Mouse (Mus musculus): ENCODE measurements around the gene Sh3d19. TPM values are rescaled to one million over a fixed set of nuclear protein-coding genes. Genes with fewer than 3 reads are reported as not detected.
"Not testable (repeated sequence)": the region's sequence is repeated elsewhere in the genome, so short reads cannot be mapped to it uniquely, and the experiment has no call there.

The Sh3d19 gene
- polyA plus RNA-seq, 1 experiment from 2014 or later: 29.0 TPM

DNA sequence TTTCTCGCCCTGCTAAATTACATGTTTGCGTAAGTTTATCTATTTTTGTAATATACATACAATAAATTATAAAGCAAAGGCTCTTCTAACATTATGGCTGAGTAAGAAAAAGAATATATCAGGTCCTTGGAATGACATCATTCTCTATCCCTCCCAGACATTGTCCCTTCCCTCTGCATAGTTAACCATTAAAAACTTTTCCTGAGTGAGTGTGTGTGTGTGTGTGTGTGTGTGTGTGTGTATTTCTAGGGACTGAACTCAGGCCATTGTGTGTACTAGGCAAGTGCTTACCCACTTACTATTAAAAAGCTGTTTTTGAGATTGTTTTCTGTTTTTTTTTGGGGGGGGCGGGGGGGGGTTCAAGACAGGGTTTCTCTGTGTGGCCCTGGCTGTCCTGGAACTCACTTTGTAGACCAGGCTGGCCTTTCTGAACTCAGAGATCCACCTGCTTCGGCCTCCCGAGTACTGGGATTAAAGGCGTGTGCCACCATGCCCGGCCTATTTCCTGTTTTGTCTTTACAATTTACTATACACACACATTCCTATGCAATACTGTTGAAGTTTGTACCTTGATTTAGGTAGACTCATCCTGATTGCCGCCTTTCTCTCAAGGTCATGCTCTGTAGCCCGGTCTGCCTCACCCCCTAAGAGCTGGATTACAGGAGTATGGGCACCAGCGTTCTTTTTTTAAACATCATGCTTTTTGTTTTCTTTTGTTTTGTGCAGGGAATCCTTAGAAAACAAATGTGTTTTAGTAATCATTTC, 2.6 kb downstream of the Sh3d19 start:
- ATAC-seq (replicated peaks; ENCODE audit: low FRiP score, low read depth) (peak; percentile 26; the same call in 1 of the 2 replicates), DNase-seq (ENCODE audit: low spot score) (peak; percentile 37)
- Histone ChIP-seq H3K4me2 (ENCODE audit: low read length) (peak overlapping the region; percentile 90), H3K9ac (ENCODE audit: low read depth, low read length) (no peak overlapping the region), H3K36me3 (ENCODE audit: insufficient read depth, low read length) (no peaks in the 10 kb centered on the region), H3K4me3 (replicated peaks; ENCODE audit: low read depth, low read length) (no peak overlapping the region), H3K27me3 (ENCODE audit: insufficient read depth, low read length) (no peaks in the 10 kb centered on the region), H3K9me3 (replicated peaks; ENCODE audit: low read length) (no peaks in the 10 kb centered on the region), H3K27ac (peak overlapping the region; percentile 70; the same call in 1 of the 2 replicates), H3K4me1 (replicated peaks; ENCODE audit: insufficient read depth, low read length) (0 out of 2 replicates have a peak, but pooled peaks cover 4% of the 10 kb centered on the region)
- 63% methylated on average over 10 of the region's 10 CpGs for WGBS
- no peak for TF ChIP-seq CTCF (IDR thresholded peaks at IDR 0.05; ENCODE audit: low read depth)

DNA sequence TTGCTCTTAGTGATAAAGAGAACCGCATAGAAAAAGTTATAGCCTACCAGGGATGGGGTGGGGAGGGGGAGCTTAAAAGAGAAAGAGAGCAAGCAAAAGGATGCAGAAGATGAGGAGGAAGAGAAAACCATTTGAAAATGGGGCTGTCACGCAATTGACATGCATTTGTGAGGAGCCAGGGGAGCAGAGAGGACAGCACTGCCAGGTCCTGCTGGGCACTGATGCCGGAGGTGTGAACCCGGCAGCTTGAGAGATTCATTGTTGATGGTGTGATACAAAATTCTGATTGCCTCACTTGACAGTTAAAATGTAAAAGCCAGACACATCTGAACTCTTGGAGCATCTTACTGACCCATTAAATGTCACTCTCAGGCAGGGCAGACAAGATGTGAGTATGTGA, 3.5 kb downstream of the Sh3d19 start:
- no peak for ATAC-seq (replicated peaks; ENCODE audit: low FRiP score, low read depth)
- Histone ChIP-seq H3K4me1 (replicated peaks; ENCODE audit: insufficient read depth, low read length) (0 out of 2 replicates have a peak, but pooled peaks cover 9% of the 10 kb centered on the region), H3K27ac (no peak overlapping the region), H3K27me3 (ENCODE audit: insufficient read depth, low read length) (no peaks in the 10 kb centered on the region), H3K4me3 (replicated peaks; ENCODE audit: low read depth, low read length) (no peak overlapping the region), H3K4me2 (ENCODE audit: low read length) (no peak overlapping the region), H3K9me3 (replicated peaks; ENCODE audit: low read length) (no peaks in the 10 kb centered on the region), H3K36me3 (ENCODE audit: insufficient read depth, low read length) (no peaks in the 10 kb centered on the region), H3K9ac (ENCODE audit: low read depth, low read length) (no peak overlapping the region)
- TF ChIP-seq CTCF (IDR thresholded peaks at IDR 0.05; ENCODE audit: low read depth): no peak
- WGBS: 74% methylated on average over 4 of the region's 4 CpGs
- no peak for DNase-seq (ENCODE audit: low spot score)

DNA sequence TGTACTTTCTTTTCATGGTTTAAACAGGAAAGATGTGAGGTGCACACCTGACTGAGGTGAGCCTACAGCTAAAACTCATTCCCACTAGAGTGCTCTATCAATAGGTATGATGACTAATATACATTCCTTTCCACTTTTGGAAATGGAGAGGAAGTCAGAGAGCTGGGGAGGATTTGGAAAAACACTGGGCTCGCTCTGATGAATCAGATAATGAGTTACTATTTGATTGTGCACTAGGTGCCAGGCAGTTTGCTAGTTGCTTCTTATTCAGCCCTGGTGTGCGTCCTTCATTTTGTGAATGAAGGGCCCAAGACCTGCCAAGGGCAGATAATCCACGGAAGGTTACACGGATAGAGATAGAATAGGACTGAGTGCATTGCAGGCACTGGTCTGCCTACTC, 9.1 kb downstream of the Sh3d19 start:
- 87% methylated on average over 4 of the region's 4 CpGs for WGBS
- Histone ChIP-seq H3K27ac (no peak overlapping the region), H3K4me2 (ENCODE audit: low read length) (no peak overlapping the region), H3K9ac (ENCODE audit: low read depth, low read length) (no peak overlapping the region), H3K9me3 (replicated peaks; ENCODE audit: low read length) (no peaks in the 10 kb centered on the region), H3K36me3 (ENCODE audit: insufficient read depth, low read length) (no peaks in the 10 kb centered on the region), H3K27me3 (ENCODE audit: insufficient read depth, low read length) (no peaks in the 10 kb centered on the region), H3K4me3 (replicated peaks; ENCODE audit: low read depth, low read length) (no peak overlapping the region), H3K4me1 (replicated peaks; ENCODE audit: insufficient read depth, low read length) (0 out of 2 replicates have a peak, but pooled peaks cover 9% of the 10 kb centered on the region)
- no peak for DNase-seq (ENCODE audit: low spot score)
- TF ChIP-seq CTCF (IDR thresholded peaks at IDR 0.05; ENCODE audit: low read depth): no peak
- ATAC-seq (replicated peaks; ENCODE audit: low FRiP score, low read depth): no peak

DNA sequence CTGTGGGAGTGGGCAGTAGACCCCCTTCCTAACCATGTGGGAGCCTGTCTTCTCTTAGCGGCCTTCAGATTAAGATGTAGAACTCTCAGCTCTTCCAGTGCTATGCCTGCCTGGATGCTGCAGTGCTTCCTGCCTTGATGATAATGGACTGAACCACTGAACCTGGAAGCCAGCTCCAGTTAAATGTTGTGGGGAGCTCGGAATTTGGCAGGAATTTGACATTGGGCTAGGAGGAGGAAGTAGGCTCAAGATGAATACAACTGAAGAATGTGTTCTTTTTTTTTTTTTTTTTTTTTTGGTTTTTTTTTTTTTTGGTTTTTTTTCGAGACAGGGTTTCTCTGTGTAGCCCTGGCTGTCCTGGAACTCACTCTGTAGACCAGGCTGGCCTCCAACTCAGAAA, 10.9 kb downstream of the Sh3d19 start:
- ATAC-seq (replicated peaks; ENCODE audit: low FRiP score, low read depth); H3K9ac ChIP-seq (ENCODE audit: low read depth, low read length); H3K9me3 ChIP-seq (replicated peaks; ENCODE audit: low read length); H3K4me1 ChIP-seq (replicated peaks; ENCODE audit: insufficient read depth, low read length); H3K4me3 ChIP-seq (replicated peaks; ENCODE audit: low read depth, low read length); H3K27me3 ChIP-seq (ENCODE audit: insufficient read depth, low read length); H3K4me2 ChIP-seq (ENCODE audit: low read length); H3K36me3 ChIP-seq (ENCODE audit: insufficient read depth, low read length); DNase-seq (ENCODE audit: low spot score); H3K27ac ChIP-seq: not testable (repeated sequence)
- WGBS: 90% methylated on average over 3 of the region's 3 CpGs

DNA sequence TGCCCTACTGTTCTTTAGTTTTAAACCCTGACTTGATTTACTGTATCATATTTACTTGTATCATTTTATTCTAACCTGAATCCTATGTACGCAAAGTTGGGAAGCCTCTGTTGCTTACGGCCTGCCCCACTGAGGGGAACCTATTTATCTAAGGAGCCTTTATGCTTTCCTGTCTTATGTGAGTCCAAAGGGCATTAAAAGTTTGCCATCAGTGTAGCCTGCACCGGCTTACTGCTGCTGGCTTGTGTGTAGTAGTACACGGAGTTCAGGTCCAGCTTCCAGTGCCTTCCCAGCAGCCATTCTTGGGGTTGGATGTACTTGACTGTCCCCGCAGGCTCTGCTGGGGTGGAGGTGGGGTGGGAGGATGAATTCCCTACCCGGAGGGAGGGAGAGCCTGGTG, 13.6 kb downstream of the Sh3d19 start:
- no peaks in the 10 kb centered on the region for H3K4me1 ChIP-seq (replicated peaks; ENCODE audit: insufficient read depth, low read length)
- no peaks in the 10 kb centered on the region for H3K9me3 ChIP-seq (replicated peaks; ENCODE audit: low read length)
- no peak overlapping the region for H3K9ac ChIP-seq (ENCODE audit: low read depth, low read length)
- DNase-seq (ENCODE audit: low spot score) (no peak), ATAC-seq (replicated peaks; ENCODE audit: low FRiP score, low read depth) (no peak)
- TF ChIP-seq CTCF (IDR thresholded peaks at IDR 0.05; ENCODE audit: low read depth): no peak
- 85% methylated on average over 6 of the region's 6 CpGs for WGBS
- H3K4me2 ChIP-seq (ENCODE audit: low read length): no peak overlapping the region
- H3K27ac ChIP-seq: no peak overlapping the region
- no peaks in the 10 kb centered on the region for H3K27me3 ChIP-seq (ENCODE audit: insufficient read depth, low read length)
- no peak overlapping the region for H3K4me3 ChIP-seq (replicated peaks; ENCODE audit: low read depth, low read length)
- 0 out of 2 replicates have a peak, but pooled peaks cover 2% of the 10 kb centered on the region for H3K36me3 ChIP-seq (ENCODE audit: insufficient read depth, low read length)

DNA sequence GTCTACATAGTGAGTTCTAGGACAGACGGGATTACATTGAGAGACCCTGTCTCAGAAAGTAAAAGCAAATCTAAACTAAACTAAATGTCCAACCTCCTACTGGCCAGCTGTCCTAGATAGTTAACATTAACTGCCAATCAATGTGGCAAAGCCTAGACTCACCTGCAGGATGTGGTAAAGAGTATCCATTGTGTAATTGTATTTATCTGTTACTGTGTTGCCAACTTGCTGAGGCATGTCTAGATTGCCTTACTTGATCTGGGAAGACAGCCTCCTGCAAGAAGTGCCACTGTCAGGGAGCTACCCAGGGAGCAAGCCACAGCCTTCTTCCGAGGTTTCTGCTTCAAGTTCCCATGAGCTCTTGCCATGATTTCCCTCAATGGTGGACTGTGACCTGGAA, 16.3 kb downstream of the Sh3d19 start:
- TF ChIP-seq CTCF (IDR thresholded peaks at IDR 0.05; ENCODE audit: low read depth): no peak
- 93% methylated on average over 2 of the region's 2 CpGs for WGBS
- H3K9me3 ChIP-seq (replicated peaks; ENCODE audit: low read length): no peaks in the 10 kb centered on the region

More for the DNA sequence above, 16.3 kb downstream of the Sh3d19 start:
- DNase-seq (ENCODE audit: low spot score) (no peak), ATAC-seq (replicated peaks; ENCODE audit: low FRiP score, low read depth) (no peak)
- H3K9ac ChIP-seq (ENCODE audit: low read depth, low read length): no peak overlapping the region
- H3K27ac ChIP-seq: no peak overlapping the region
- no peak overlapping the region for H3K4me2 ChIP-seq (ENCODE audit: low read length)
- H3K27me3 ChIP-seq (ENCODE audit: insufficient read depth, low read length): no peaks in the 10 kb centered on the region
- 0 out of 2 replicates have a peak, but pooled peaks cover 2% of the 10 kb centered on the region for H3K36me3 ChIP-seq (ENCODE audit: insufficient read depth, low read length)
- no peak overlapping the region for H3K4me3 ChIP-seq (replicated peaks; ENCODE audit: low read depth, low read length)
- no peaks in the 10 kb centered on the region for H3K4me1 ChIP-seq (replicated peaks; ENCODE audit: insufficient read depth, low read length)

All from kidney, postnatal 0 days (tissue).